Mouse (Mus musculus): Measurements from ENCODE around the gene Ubtd2. TPM values are rescaled to one million over a fixed set of nuclear protein-coding genes. Genes with fewer than 3 reads are reported as not detected.

Ubtd2 gene
- polyA plus RNA-seq, 1 experiment: 8.8 TPM

GRCm38 (mm10) chr11:32486621-32487020, 31.5 kb downstream of the Ubtd2 start:
- WGBS: 30% methylated on average over 3 of the region's 3 CpGs
- H3K4me3 ChIP-seq (replicated peaks; ENCODE audit: extremely low read depth, low read depth, low read length): no peak overlapping the region
- no peak for DNase-seq
- peaks cover 9% of the 10 kb centered on the region for H3K4me1 ChIP-seq (ENCODE audit: control insufficient read depth, insufficient read depth, low read length)
- TF ChIP-seq CTCF (IDR thresholded peaks at IDR 0.05; ENCODE audit: insufficient read depth, low read length) (no peak), POLR2A (IDR thresholded peaks at IDR 0.05; ENCODE audit: borderline replicate concordance, extremely low read depth, low read depth, low read length) (no peak)

GRCm38 (mm10) chr11:32487501-32487900, 32.3 kb downstream of the Ubtd2 start:
- Histone ChIP-seq H3K4me3 (replicated peaks; ENCODE audit: extremely low read depth, low read depth, low read length) (no peak overlapping the region), H3K4me1 (ENCODE audit: control insufficient read depth, insufficient read depth, low read length) (peaks cover 9% of the 10 kb centered on the region)
- no peak for TF ChIP-seq POLR2A (IDR thresholded peaks at IDR 0.05; ENCODE audit: borderline replicate concordance, extremely low read depth, low read depth, low read length)
- no peak for TF ChIP-seq CTCF (IDR thresholded peaks at IDR 0.05; ENCODE audit: insufficient read depth, low read length)
- no peak for DNase-seq
- WGBS: 92% methylated on average over 3 of the region's 3 CpGs

GRCm38 (mm10) chr11:32488344-32488743, 33.2 kb downstream of the Ubtd2 start:
- TF ChIP-seq CTCF (IDR thresholded peaks at IDR 0.05; ENCODE audit: insufficient read depth, low read length): no peak
- TF ChIP-seq POLR2A (IDR thresholded peaks at IDR 0.05; ENCODE audit: borderline replicate concordance, extremely low read depth, low read depth, low read length): no peak
- H3K4me1 ChIP-seq (ENCODE audit: control insufficient read depth, insufficient read depth, low read length): peaks cover 11% of the 10 kb centered on the region
- H3K4me3 ChIP-seq (replicated peaks; ENCODE audit: extremely low read depth, low read depth, low read length): no peak overlapping the region
- no peak for DNase-seq

- TF ChIP-seq CTCF (IDR thresholded peaks at IDR 0.05; ENCODE audit: insufficient read depth, low read length): no peak
- no peak for TF ChIP-seq POLR2A (IDR thresholded peaks at IDR 0.05; ENCODE audit: borderline replicate concordance, extremely low read depth, low read depth, low read length)
- DNase-seq: no peak
- Histone ChIP-seq H3K4me1 (ENCODE audit: control insufficient read depth, insufficient read depth, low read length) (peaks cover 14% of the 10 kb centered on the region), H3K4me3 (replicated peaks; ENCODE audit: extremely low read depth, low read depth, low read length) (no peak overlapping the region)
- 54% methylated on average over 5 of the region's 5 CpGs for WGBS
Measured at GRCm38 (mm10) chr11:32488808-32489670, 33.9 kb downstream of the Ubtd2 start.

GRCm38 (mm10) chr11:32491079-32491478, 35.9 kb downstream of the Ubtd2 start:
- H3K4me1 ChIP-seq (ENCODE audit: control insufficient read depth, insufficient read depth, low read length): peaks cover 14% of the 10 kb centered on the region
- no peak overlapping the region for H3K4me3 ChIP-seq (replicated peaks; ENCODE audit: extremely low read depth, low read depth, low read length)
- no peak for DNase-seq
- WGBS: 98% methylated on average over 2 of the region's 2 CpGs
- TF ChIP-seq CTCF (IDR thresholded peaks at IDR 0.05; ENCODE audit: insufficient read depth, low read length) (no peak), POLR2A (IDR thresholded peaks at IDR 0.05; ENCODE audit: borderline replicate concordance, extremely low read depth, low read depth, low read length) (no peak)

GRCm38 (mm10) chr11:32493312-32493711, 38.1 kb downstream of the Ubtd2 start:
- DNase-seq: no peak
- Histone ChIP-seq H3K4me1 (ENCODE audit: control insufficient read depth, insufficient read depth, low read length) (peaks cover 11% of the 10 kb centered on the region), H3K4me3 (replicated peaks; ENCODE audit: extremely low read depth, low read depth, low read length) (no peak overlapping the region)
- TF ChIP-seq POLR2A (IDR thresholded peaks at IDR 0.05; ENCODE audit: borderline replicate concordance, extremely low read depth, low read depth, low read length) (no peak), CTCF (IDR thresholded peaks at IDR 0.05; ENCODE audit: insufficient read depth, low read length) (no peak)

- no peak for DNase-seq
- Histone ChIP-seq H3K4me1 (ENCODE audit: control insufficient read depth, insufficient read depth, low read length) (peaks cover 5% of the 10 kb centered on the region; the same call in 1 of the 2 replicates), H3K4me3 (replicated peaks; ENCODE audit: extremely low read depth, low read depth, low read length) (no peak overlapping the region)
- 60% methylated on average over 2 of the region's 2 CpGs for WGBS
- TF ChIP-seq POLR2A (IDR thresholded peaks at IDR 0.05; ENCODE audit: borderline replicate concordance, extremely low read depth, low read depth, low read length) (no peak), CTCF (IDR thresholded peaks at IDR 0.05; ENCODE audit: insufficient read depth, low read length) (no peak)
Measured at GRCm38 (mm10) chr11:32495283-32495682, 40.1 kb downstream of the Ubtd2 start.

- TF ChIP-seq POLR2A (IDR thresholded peaks at IDR 0.05; ENCODE audit: borderline replicate concordance, extremely low read depth, low read depth, low read length) (no peak), CTCF (IDR thresholded peaks at IDR 0.05; ENCODE audit: insufficient read depth, low read length) (no peak)
Measured at GRCm38 (mm10) chr11:32498757-32499535, 43.8 kb downstream of the Ubtd2 start.

GRCm38 (mm10) chr11:32499931-32500330, 44.8 kb downstream of the Ubtd2 start:
- whole genome bisulfite sequencing: 92% methylated on average over 4 of the region's 4 CpGs
- Histone ChIP-seq H3K4me1 (ENCODE audit: control insufficient read depth, insufficient read depth, low read length) (no peaks in the 10 kb centered on the region), H3K4me3 (replicated peaks; ENCODE audit: extremely low read depth, low read depth, low read length) (no peak overlapping the region)
- TF ChIP-seq CTCF (IDR thresholded peaks at IDR 0.05; ENCODE audit: insufficient read depth, low read length) (no peak), POLR2A (IDR thresholded peaks at IDR 0.05; ENCODE audit: borderline replicate concordance, extremely low read depth, low read depth, low read length) (no peak)
- DNase-seq: no peak

More at GRCm38 (mm10) chr11:32498757-32499535, 43.8 kb downstream of the Ubtd2 start:
- no peak overlapping the region for H3K4me3 ChIP-seq (replicated peaks; ENCODE audit: extremely low read depth, low read depth, low read length)
- H3K4me1 ChIP-seq (ENCODE audit: control insufficient read depth, insufficient read depth, low read length): no peaks in the 10 kb centered on the region
- DNase-seq: no peak
- WGBS: 80% methylated on average over 7 of the region's 7 CpGs

All from lung, adult 2 months (tissue).